Mouse (Mus musculus): ENCODE measurements around the gene Igsf21. TPM values are rescaled to one million over a fixed set of nuclear protein-coding genes. Genes with fewer than 3 reads are reported as not detected.

Igsf21 gene
- total RNA-seq, 1 experiment from 2014 or later: not detected

DNA sequence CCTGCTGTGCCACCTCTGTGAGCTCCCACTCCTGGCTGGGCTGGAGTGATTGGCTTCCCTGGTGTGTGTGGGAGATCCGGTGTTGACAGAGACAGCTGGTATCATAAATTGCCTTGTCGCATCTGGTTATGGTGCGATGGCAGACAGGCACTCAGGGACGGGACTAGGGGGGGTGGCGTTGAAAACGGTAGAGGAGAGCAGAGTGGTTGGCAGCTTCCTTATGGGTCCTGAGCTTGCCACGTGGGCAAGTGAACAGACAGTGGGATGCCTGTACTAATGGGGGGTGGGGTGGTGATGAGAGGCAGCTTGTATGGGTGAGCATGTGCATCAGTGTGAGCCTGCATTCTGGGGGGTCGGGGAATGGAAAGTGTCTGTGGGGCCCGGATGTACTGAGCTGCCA, 130.8 kb downstream of the Igsf21 start:
- ATAC-seq (replicated peaks; ENCODE audit: insufficient number of reproducible peaks, low FRiP score, low TSS enrichment, poor library complexity, severe bottlenecking): no peak

DNA sequence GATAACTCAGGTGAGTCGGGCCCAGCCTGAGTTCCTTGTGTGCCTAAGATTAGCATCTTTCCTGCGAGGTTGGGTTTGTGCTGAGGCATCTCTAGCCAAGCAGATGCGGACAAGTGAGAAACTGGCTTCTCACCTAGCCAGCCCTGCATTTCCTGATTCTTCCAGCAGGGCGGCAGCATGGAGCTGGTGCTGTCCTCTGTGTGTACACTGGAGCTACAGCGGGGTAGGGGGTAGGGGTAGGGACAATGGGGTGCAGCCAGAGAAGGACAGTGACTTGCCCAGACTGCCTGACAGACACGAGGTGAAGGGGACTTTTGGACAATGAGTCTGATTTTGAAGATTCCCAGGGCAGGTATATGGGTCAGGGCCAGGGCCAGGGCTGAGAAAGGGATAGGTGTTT, 131.5 kb downstream of the Igsf21 start:
- no peak for ATAC-seq (replicated peaks; ENCODE audit: insufficient number of reproducible peaks, low FRiP score, low TSS enrichment, poor library complexity, severe bottlenecking)

DNA sequence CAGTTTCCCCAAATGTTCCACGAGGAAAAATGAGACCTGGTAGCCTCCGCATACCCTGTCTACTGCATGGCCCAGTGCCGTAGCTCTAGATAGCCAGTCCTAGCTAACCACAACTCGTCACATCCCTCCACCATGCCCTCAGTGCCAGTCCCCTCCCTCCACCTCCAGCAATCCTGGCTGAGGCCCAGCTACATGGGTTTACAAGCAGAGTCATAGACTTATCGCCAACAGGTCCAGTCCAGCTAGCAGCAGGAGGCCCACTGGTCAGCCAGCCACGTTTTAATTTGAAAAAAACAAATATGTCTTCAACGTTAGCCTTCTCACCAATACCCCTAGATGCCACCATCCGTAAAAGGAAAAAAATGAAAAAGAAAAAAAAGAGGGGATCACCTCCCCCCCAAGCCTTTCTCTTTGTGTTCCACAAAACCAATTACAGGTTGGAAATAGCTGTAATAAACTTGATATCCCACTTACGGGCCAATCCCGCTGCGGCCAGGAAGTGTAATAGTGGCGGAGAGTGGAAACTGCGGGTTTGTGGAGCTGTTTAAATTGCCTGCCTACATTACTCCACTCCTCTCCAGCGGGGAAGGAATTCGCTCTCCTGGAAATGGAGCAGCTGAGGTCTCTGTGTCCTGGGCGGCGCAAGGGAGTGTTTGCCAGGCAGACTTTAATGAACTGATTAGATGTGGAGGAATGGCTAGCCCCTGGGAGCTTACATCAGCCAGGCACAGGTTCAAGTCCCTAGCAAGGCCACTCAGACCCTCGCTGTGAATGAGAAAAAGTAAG, 132.7 kb downstream of the Igsf21 start:
- no peak for ATAC-seq (replicated peaks; ENCODE audit: insufficient number of reproducible peaks, low FRiP score, low TSS enrichment, poor library complexity, severe bottlenecking)

DNA sequence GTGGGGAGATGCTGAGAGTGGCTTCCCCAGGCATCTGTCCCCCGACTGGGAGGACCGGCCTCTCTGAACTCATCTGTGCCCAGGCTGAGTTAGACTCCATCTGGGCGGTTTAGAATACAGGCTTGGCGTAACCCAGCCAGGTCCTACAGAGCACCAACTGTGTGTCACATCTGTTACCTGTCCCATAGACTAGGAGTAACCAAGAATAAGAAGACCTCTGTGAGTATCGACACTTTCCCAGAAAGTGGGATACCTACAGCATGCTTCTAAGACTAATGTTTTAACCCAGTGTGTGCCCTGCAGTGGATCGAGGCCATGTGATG, 137.0 kb downstream of the Igsf21 start:
- no peak for ATAC-seq (replicated peaks; ENCODE audit: insufficient number of reproducible peaks, low FRiP score, low TSS enrichment, poor library complexity, severe bottlenecking)

DNA sequence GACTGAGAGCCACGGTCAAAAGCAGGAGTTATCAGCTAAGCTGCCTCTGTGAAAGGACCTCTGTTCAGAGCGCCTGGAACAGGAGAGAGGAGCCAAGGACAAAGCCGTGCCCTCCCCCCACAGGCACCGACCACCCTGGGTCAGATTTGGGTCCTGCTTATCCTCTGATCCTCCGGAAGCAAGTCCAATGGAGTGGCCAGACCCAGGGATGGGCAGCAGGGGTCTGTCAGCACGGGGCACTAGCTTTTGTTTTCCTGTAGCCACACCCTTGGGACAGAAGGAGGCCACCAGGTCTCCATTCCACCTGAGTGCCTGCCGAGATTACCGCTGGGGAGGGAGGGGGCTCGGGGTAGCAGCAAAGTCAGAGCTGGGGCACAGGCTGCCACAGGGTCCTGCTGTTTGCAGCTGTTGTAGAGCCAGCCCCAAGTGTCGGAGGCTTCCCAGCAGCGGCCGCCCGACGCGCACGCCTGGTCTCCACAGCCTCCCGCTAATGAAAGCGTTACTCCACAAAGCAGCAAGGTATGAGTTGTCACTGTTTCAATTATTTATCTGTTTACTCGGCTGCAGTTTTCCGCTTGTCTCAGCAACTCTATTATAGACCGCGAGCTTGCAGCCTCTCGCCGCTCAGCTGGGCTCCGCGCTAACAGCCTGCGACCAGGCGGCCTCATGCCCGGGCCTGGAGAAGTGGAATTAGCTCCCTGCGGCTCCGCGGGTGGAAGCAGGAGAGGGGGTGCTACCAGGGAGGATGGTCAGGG, 137.5 kb downstream of the Igsf21 start:
- no peak for ATAC-seq (replicated peaks; ENCODE audit: insufficient number of reproducible peaks, low FRiP score, low TSS enrichment, poor library complexity, severe bottlenecking)

DNA sequence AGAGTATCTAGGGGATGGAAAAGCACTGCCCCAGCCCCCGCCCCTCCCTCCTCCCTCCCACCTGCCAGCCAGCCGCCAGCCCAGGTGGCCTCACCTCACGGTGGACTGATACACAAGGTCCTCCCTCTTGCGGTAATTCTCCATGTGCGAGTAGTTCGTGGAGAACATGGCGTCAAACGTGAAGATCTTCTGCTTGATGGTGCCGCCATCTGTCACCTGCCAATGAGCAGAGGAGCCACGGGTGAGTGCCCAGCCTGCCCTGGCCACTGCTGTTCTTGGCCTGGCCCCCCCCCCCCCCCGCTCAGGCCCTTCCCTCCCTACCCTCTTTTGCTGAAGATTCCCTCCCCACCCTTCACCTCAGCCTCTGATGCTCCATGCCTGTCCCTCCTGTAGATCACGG, 139.4 kb downstream of the Igsf21 start:
- no peak for ATAC-seq (replicated peaks; ENCODE audit: insufficient number of reproducible peaks, low FRiP score, low TSS enrichment, poor library complexity, severe bottlenecking)

DNA sequence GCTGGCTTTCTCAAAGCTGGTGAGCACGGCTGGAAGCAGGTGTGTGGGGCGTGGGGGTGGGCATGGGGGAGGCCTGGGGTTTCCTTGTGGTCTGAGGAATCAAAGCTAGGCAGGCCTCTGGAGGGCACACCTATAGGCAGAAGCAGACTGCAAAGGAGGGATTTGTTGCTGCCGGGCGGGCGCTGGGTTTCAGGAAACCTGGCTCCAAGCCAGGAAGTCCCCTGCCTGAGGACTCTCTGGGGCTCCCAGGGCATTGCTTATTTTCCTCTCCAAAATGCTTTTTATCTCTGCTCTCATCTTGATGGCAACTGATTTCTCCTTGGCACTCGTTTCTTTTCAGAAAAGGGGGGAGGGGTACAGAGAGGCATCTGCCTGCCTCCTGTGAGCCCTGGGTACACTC, 141.8 kb downstream of the Igsf21 start:
- no peak for ATAC-seq (replicated peaks; ENCODE audit: insufficient number of reproducible peaks, low FRiP score, low TSS enrichment, poor library complexity, severe bottlenecking)

DNA sequence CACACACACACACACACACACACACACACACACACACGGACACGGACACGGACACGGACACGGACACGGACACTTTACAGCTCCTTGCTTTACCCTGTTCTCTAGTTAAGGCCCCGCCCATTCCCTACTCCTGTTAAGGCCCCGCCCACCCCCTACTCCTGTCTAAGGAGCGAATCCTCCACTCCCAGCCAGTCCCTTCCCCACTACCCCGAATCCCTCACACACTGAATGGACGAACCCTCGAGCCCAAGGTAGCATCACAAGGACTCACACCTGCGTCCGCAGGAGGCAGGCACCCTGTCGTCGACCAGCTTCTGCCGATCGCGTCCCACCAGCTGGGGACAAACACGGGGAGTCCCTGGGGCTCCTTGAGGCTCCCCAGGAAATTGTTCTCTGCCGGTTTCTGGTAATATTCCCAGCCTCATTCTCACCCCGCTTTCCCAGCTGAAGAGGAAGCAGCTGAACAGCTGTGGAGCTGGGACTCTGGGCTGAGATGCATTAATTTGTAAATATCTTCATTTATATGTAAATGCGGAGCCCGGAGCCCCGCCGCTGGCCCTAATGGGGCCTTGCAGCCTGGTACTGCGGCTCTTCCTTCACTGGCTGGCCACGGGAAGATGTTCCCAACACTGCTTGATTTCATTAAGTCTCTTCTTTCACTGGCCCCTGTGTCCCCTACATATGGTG, 143.1 kb downstream of the Igsf21 start:
- no peak for ATAC-seq (replicated peaks; ENCODE audit: insufficient number of reproducible peaks, low FRiP score, low TSS enrichment, poor library complexity, severe bottlenecking)

DNA sequence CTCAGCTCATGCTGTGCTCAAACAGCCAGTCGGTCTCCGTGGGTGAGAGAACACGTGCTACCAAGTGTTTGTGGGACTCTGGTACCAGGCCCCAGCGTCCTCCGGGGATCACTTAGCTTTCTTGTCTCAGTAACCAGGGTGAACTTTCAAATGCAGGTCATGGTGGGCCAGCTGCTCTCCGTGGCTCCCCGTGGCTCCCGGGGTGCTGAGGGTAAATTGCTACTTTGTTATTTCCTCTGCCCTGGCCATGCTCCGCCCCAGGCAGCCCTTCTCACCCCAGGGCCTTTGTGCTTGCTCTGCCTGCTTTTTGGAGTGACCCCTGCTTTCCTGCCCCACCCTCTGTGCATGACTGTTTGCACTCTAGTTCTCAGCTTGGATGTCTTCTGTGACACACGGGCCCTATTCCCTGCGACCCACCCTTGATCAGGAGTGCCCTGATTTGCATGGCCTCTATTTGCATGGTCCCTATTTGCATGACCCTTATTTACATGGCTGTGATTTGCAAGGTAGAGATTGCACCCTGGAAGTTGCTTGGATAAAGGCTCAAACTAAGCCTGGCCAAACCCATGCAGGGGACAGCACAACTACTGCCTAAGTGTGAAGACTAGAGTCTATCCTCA, 143.9 kb downstream of the Igsf21 start:
- ATAC-seq (replicated peaks; ENCODE audit: insufficient number of reproducible peaks, low FRiP score, low TSS enrichment, poor library complexity, severe bottlenecking): no peak

DNA sequence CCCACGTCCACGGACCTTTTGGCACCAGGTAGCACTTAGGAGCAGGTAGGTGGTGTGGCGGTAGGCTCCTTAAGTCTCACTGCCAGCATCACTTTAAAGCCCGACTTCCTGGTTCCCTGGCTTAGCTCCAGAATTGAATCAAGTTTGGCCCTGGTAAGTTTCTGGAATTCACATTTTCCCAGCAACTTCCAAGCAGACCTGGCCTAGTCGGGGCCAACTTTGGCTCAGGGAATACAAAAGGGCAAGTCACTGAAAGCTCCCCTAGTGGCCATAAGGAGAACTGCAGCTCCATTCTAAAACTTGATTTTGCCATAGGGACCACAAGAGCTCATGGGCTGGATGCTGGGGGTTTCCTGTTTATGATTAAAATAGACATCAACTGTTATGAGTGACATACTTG, 145.5 kb downstream of the Igsf21 start:
- ATAC-seq (replicated peaks; ENCODE audit: insufficient number of reproducible peaks, low FRiP score, low TSS enrichment, poor library complexity, severe bottlenecking): no peak

DNA sequence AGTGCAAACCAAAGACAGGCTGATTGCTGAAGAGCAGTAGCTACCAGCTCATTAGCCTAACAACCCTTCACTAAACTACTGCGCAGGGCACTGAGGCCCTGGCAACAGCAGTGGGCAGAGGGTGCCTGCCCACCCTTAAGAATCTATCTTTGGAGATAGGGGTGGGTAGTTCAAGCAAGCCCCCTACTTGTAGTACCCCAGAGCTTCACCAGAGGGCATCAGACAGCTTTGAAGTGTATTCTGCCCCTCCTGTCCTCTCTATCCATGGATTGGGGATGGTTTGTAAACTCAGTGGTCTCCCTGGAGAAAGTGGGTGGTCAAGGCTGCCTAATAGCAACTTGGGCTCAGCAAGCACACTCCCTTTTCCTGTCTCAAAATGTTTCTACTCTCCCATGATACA, 146.4 kb downstream of the Igsf21 start:
- ATAC-seq (replicated peaks; ENCODE audit: insufficient number of reproducible peaks, low FRiP score, low TSS enrichment, poor library complexity, severe bottlenecking): no peak

DNA sequence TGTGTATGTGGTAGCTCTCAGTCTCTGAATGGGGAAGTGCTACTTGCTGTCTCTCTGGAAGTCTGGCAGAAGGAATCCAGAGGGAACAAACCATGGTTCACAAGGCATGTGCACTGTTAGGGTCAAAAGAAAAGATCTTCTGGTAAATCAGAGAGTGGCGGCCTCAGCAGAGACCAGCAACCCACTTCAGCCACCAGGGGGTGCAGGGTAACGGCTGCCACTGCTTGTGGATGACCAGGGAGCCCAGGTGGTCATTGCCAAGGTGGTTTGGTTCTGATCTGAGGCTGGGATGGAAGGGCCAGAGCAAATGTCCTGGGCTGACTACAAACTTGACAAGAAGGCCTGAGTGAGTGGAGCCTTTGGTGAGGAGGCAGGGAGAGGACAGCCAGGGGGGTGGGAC, 150.3 kb downstream of the Igsf21 start:
- ATAC-seq (replicated peaks; ENCODE audit: insufficient number of reproducible peaks, low FRiP score, low TSS enrichment, poor library complexity, severe bottlenecking): no peak

DNA sequence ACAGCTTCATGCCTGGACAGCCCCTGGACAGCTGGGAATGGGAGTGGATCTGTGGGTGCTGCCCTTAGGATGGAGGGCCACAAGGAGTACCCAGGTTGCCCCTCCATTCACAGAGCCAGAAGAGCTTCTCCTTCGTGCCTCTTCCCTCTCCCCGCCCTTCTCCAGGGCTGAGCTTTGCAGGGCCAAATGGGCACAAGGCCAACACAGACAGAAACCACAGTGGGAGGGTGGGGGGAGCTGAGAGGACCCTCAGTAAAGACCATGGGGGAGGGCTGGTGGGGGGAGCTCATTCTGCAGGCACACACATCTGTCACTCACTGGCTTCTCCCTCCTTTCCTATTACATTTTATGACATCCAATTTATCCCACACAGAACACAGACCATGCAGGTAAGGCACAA, 151.7 kb downstream of the Igsf21 start:
- ATAC-seq (replicated peaks; ENCODE audit: insufficient number of reproducible peaks, low FRiP score, low TSS enrichment, poor library complexity, severe bottlenecking): no peak

DNA sequence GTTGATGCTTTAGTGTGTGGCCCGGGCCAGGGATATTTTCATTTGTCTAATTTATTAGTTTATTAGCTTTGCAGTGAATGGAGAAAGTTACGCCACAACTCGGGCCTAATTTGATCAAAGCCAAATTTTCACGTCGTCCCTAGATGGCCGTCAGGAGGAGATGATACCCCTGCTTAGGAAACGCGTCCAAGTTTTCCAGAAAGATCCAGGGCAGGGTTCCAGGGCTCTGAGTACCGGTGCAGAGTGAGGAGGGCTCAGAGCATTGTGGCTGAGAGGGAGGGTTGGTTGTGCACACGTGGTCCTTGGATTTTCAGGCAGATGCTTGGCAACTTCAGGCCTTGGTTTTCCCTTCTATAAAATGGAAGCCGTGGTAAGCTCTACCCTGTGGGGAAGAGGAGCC, 154.2 kb downstream of the Igsf21 start:
- no peak for ATAC-seq (replicated peaks; ENCODE audit: insufficient number of reproducible peaks, low FRiP score, low TSS enrichment, poor library complexity, severe bottlenecking)

DNA sequence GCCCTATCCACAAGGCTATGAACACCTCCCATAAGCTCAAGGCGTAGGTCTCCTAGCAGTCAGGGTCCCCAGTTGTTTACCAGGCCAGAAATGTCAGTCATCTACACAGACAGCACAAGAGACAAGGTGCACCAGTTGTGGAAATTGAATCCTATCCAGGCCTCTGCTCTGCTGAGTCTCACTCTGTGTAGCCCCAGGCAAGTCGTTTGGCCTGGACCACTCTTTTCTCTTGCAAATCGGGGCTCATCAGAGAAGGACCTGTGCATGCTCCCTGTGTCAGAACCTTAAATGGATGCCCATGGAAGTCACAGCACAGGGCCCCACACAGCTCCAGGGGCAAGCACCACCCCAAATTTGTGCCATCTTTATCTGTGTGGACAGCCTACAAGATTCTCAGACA, 154.9 kb downstream of the Igsf21 start:
- ATAC-seq (replicated peaks; ENCODE audit: insufficient number of reproducible peaks, low FRiP score, low TSS enrichment, poor library complexity, severe bottlenecking): no peak

DNA sequence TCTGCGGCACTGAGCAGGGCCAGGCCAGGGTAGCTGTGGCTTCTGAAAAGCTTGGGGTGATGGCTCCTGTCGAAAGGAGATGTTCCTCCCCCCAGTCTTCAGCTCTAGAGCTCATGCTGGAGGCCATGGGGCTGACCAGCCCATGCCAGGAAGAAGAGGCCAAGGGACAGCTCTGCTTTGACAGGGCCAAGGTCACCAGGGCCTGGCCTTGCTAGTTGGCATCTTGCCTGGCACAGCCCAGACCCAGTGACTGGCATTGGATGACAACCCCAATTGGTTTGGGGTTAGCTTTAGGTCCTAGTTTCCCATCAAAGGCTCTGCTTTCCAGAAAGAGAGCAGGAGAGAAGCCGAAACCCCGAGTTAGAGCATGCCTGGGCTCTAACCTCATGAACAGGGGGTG, 156.9 kb downstream of the Igsf21 start:
- ATAC-seq (replicated peaks; ENCODE audit: insufficient number of reproducible peaks, low FRiP score, low TSS enrichment, poor library complexity, severe bottlenecking): no peak

DNA sequence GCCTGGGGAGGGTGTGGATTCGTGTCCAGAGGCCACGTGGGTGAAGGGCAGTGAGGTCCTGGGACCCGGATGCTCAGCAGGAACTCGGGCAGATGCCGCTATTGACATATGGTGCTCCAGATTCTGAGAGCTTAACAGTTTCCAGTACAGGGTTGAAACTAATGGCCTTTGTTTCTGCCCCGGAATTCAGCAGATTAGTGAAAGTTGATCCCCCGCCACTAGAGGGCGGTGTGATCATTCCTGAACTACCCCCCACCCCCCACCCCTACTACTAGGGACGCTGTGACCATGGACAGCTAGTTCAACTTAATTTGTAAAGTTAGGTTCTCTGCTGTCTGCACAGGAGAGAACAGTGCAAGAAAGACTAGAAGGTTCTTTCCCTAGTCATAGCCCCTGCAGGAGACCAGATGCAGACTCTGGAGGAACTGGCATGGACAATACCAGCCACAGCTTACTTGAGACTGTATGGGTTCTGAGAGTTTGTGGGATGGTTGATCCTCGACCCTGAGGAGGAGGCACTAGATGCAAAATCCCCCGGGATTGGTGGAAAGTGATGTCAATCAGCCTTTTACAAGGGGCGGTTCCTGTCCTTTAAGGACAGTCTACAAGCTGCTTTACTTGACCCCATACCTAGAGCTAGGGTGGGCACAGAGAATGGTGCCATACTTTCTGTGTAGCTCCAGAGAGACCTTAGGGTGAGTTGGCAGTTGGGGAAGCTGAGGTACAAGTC, 157.7 kb downstream of the Igsf21 start:
- ATAC-seq (replicated peaks; ENCODE audit: insufficient number of reproducible peaks, low FRiP score, low TSS enrichment, poor library complexity, severe bottlenecking): no peak

DNA sequence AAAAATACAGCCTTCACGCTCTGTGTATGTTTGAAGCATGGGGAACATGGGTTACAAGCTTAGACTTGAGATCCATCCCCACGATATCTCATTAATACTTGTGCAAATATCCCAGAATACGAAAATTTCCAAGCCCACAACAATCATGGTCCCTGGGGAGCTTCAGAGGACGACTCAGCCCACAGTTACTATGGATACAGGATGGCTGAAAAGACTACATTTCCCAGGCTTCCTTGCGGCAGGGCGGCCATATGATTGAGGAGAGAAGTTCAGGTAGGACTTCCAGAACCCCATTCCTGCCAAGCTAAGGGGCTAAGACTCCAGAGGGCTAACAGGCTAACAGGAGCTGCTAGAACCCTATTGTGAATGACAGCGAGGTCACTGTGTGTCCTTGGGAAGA, 160.4 kb downstream of the Igsf21 start:
- no peak for ATAC-seq (replicated peaks; ENCODE audit: insufficient number of reproducible peaks, low FRiP score, low TSS enrichment, poor library complexity, severe bottlenecking)

DNA sequence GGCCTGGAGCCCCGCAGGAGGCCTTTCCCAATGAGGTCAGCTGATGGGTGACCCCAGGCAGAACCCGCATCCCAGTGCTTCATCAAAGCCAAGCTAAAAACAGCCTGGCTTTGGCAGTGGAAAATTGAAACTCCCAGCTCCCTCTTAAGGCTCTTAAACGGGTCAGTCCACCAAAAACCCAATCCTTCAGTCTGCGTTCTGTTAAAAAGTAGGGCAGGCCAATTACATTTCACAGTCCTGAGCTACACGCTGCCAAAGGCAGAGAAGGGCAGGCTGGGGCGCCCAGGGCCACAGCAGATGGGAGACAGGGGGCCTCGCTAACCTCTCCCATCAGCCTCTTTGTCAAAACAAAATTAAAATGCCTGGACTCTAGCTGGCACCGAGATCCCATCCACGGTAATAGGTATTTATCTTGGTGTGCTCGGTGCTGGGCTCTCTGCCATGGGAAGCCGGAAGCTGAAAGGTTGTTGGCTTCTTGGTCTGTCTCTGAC, 162.0 kb downstream of the Igsf21 start:
- ATAC-seq (replicated peaks; ENCODE audit: insufficient number of reproducible peaks, low FRiP score, low TSS enrichment, poor library complexity, severe bottlenecking): no peak
